22 mouse cellular contexts compared by ENCODE assay signal in the genomic region with DNA sequence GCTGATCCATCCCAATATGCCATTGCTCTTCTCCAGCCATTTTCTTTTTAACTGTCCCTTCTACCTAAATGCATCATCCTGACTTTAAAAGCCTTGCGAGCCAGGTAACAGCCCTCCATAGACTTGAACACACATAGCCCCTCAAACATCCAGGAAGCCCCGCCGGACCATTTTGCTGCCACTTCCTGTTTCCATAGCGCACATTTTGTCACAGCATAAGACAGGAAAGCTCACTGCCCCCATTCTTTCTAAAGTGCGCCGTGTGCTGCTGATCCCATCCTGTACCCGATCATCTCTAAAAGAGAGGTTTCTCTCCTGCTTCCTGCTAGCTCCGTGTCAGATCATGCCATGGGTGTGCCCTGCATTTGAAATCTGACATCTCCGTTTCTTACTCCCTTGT.
DNase-seq lines count a peak whose midpoint lies in the region; ATAC-seq and TF ChIP-seq lines count a peak whose summit lies in the region.
"Had no signal": no experiment of that assay in that cellular context is flagged by ENCODE, and none has a peak within 500 bp of the region (broad histone marks: within the 10 kb centered on the region; RNA-seq: fewer than 3 reads in every experiment).

No protein-coding gene starts in this region.

- H3K27me3 ChIP-seq in lung, postnatal 0 days (replicated peaks; ENCODE audit: insufficient read depth, low read length) = no peaks in the 10 kb centered on the region
- no peaks in the 10 kb centered on the region for H3K27me3 ChIP-seq in thymus, adult 2 months (ENCODE audit: control insufficient read depth, insufficient read depth, low read length)
- no peaks in the 10 kb centered on the region for H3K27me3 ChIP-seq in intestine, postnatal 0 days (replicated peaks; ENCODE audit: control insufficient read depth, insufficient read depth, low read length)
- 0 out of 2 replicates have a peak, but pooled peaks cover 9% of the 10 kb centered on the region for H3K27me3 ChIP-seq in forebrain, embryonic 13.5 days
- H3K27me3 ChIP-seq: limb, embryonic 15.5 days; megakaryocyte, embryonic 14.5 days had no signal

- no peak for TF ChIP-seq CTCF in lung, postnatal 0 days (IDR thresholded peaks at IDR 0.05)
- no peak for TF ChIP-seq CTCF in thymus, adult 2 months (IDR thresholded peaks at IDR 0.05; ENCODE audit: borderline replicate concordance, control insufficient read depth, extremely low read depth, insufficient read depth, low read length, poor library complexity)
- no peak for TF ChIP-seq CTCF in intestine, postnatal 0 days (IDR thresholded peaks at IDR 0.05; ENCODE audit: low read depth)

- no peak for ATAC-seq in lung, postnatal 0 days
- peak; percentile 36 to 53; a peak in 2 of 4 replicates for ATAC-seq in hematopoietic stem cell, adult 5-6 weeks (replicated peaks in 1 of 2; ENCODE audit: insufficient read depth in 1 of 2, low FRiP score in 2 of 2, low TSS enrichment in 1 of 2, low read depth in 1 of 2, poor library complexity in 2 of 2, severe bottlenecking in 2 of 2)
- no peak for ATAC-seq in intestine, postnatal 0 days
- no peak for ATAC-seq in erythroblast, adult 5-6 weeks (replicated peaks; ENCODE audit: low FRiP score, poor library complexity, severe bottlenecking)
- no peak for ATAC-seq in forebrain, embryonic 13.5 days
- ATAC-seq: forebrain, embryonic 14.5 days had no signal

- H3K4me1 ChIP-seq in lung, postnatal 0 days (ENCODE audit: insufficient read depth, low read depth, low read length) = no peaks in the 10 kb centered on the region
- peaks cover 9% of the 10 kb centered on the region for H3K4me1 ChIP-seq in thymus, adult 2 months (replicated peaks; ENCODE audit: control insufficient read depth, insufficient read depth, low read length)
- no peaks in the 10 kb centered on the region for H3K4me1 ChIP-seq in intestine, postnatal 0 days (replicated peaks; ENCODE audit: control insufficient read depth, insufficient read depth, low read length)
- H3K4me1 ChIP-seq in forebrain, embryonic 13.5 days = peaks cover 14% of the 10 kb centered on the region
- H3K4me1 ChIP-seq: megakaryocyte, embryonic 14.5 days had no signal

- H3K9ac ChIP-seq in lung, postnatal 0 days (replicated peaks; ENCODE audit: low read depth) = no peak overlapping the region
- no peak overlapping the region for H3K9ac ChIP-seq in intestine, postnatal 0 days (ENCODE audit: low read depth, low read length)
- no peak overlapping the region for H3K9ac ChIP-seq in forebrain, embryonic 13.5 days
- H3K9ac ChIP-seq: limb, embryonic 15.5 days had no signal

- no peak for TF ChIP-seq POLR2A in thymus, adult 2 months (IDR thresholded peaks at IDR 0.05; ENCODE audit: control insufficient read depth, extremely low read depth, insufficient read depth, low read length, poor library complexity)

- no peak for TF ChIP-seq EP300 in lung, postnatal 0 days (IDR thresholded peaks at IDR 0.05)

- no peak for DNase-seq in lung, postnatal 0 days (ENCODE audit: low spot score)
- DNase-seq in lung, postnatal 14 days = no peak
- peak; percentile 14 for DNase-seq in thymus, adult 2 months
- DNase-seq: adrenal gland, postnatal 14 days; cerebellum, adult 11-12 months; cerebellum, postnatal 36 days; gastrocnemius, postnatal 25 days; kidney, adult 9 months; kidney, postnatal 4 days; layer of hippocampus, postnatal 36 days; lung, adult 2 months; midbrain, embryonic 14.5 days; right cerebral cortex, postnatal 14 days; spleen, adult 18-20 months had no signal

- H3K27ac ChIP-seq in lung, postnatal 0 days (ENCODE audit: low read length) = no peak overlapping the region
- H3K27ac ChIP-seq in thymus, adult 2 months (ENCODE audit: control insufficient read depth, insufficient read depth, low read length) = no peak overlapping the region
- H3K27ac ChIP-seq in intestine, postnatal 0 days (ENCODE audit: low read depth, low read length) = no peak overlapping the region
- no peak overlapping the region for H3K27ac ChIP-seq in forebrain, embryonic 13.5 days
- H3K27ac ChIP-seq: limb, embryonic 15.5 days had no signal

- H3K4me2 ChIP-seq in lung, postnatal 0 days (replicated peaks; ENCODE audit: low read depth, low read length) = 0 out of 2 replicates have a peak overlapping the region, but pooled peaks have one; percentile 8
- no peak overlapping the region for H3K4me2 ChIP-seq in intestine, postnatal 0 days (replicated peaks; ENCODE audit: low read depth)
- no peak overlapping the region for H3K4me2 ChIP-seq in forebrain, embryonic 13.5 days
- H3K4me2 ChIP-seq: limb, embryonic 15.5 days had no signal

- 67% methylated on average over 9 of the region's 9 CpGs for WGBS in lung, postnatal 0 days
- 18% methylated on average over 9 of the region's 9 CpGs for WGBS in thymus, adult 2 months
- 78% methylated on average over 9 of the region's 9 CpGs for WGBS in intestine, postnatal 0 days
- WGBS in forebrain, embryonic 13.5 days = 94% methylated on average over 9 of the region's 9 CpGs

- H3K4me3 ChIP-seq in lung, postnatal 0 days (ENCODE audit: low read depth, low read length) = no peak overlapping the region
- no peak overlapping the region for H3K4me3 ChIP-seq in thymus, adult 2 months (ENCODE audit: control insufficient read depth, insufficient read depth, low read length)
- no peak overlapping the region for H3K4me3 ChIP-seq in intestine, postnatal 0 days (ENCODE audit: low read depth, low read length)
- no peak overlapping the region for H3K4me3 ChIP-seq in forebrain, embryonic 13.5 days
- H3K4me3 ChIP-seq: erythroblast, embryonic 14.5 days; limb, embryonic 15.5 days; megakaryocyte, embryonic 14.5 days had no signal

- no peaks in the 10 kb centered on the region for H3K9me3 ChIP-seq in lung, postnatal 0 days (ENCODE audit: low read length)
- no peaks in the 10 kb centered on the region for H3K9me3 ChIP-seq in intestine, postnatal 0 days (ENCODE audit: control insufficient read depth)
- no peaks in the 10 kb centered on the region; the same call in 1 of the 2 replicates for H3K9me3 ChIP-seq in forebrain, embryonic 13.5 days (replicated peaks)
- H3K9me3 ChIP-seq: limb, embryonic 15.5 days had no signal

- no peaks in the 10 kb centered on the region for H3K36me3 ChIP-seq in lung, postnatal 0 days (ENCODE audit: insufficient read depth, low read length)
- no peaks in the 10 kb centered on the region for H3K36me3 ChIP-seq in thymus, adult 2 months (ENCODE audit: control insufficient read depth, insufficient read depth, low read length)
- no peaks in the 10 kb centered on the region for H3K36me3 ChIP-seq in intestine, postnatal 0 days (ENCODE audit: control insufficient read depth, insufficient read depth)
- no peaks in the 10 kb centered on the region for H3K36me3 ChIP-seq in forebrain, embryonic 13.5 days (ENCODE audit: poor library complexity, severe bottlenecking)
- H3K36me3 ChIP-seq: limb, embryonic 15.5 days had no signal

Comparison
In these comparisons a context has a peak if more than half of its experiments do, and no peak if none do; other contexts are left out.
1. ATAC-seq: peak in hematopoietic stem cell, adult 5-6 weeks (2 of 2); none in lung, postnatal 0 days (single experiment), intestine, postnatal 0 days (single experiment), erythroblast, adult 5-6 weeks (single experiment) and forebrain, embryonic 13.5 days (single experiment).